8 mouse cellular contexts compared by ENCODE assay signal in the genomic region with DNA sequence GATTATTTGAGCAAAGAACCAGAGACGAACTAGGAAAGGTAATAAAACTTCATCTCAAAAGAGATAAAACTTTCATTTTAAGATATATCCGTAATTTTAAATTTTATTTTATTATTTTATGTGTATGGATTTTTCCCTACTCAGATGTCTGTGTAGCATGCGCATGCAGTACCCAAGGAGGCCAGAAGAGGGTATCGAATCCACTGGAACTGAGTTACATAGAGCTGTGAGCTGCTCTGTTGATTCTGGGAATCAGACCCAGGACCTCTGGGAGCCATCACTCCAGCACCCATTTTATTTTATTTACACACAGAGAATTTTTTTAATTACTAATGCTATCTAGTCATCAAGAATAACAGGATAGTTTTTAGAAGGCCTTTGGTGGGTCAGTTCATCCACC. TPM values are rescaled to one million over a fixed set of nuclear protein-coding genes. Genes with fewer than 3 reads are reported as not detected.
DNase-seq lines count a peak whose midpoint lies in the region; ATAC-seq lines count a peak whose summit lies in the region.

No protein-coding gene starts in this region.

- H3K36me3 ChIP-seq in forebrain, embryonic 14.5 days (ENCODE audit: control insufficient read depth, insufficient read depth, low read length), result no peaks in the 10 kb centered on the region
- no peaks in the 10 kb centered on the region for H3K36me3 ChIP-seq in lung, embryonic 15.5 days
- no peaks in the 10 kb centered on the region for H3K36me3 ChIP-seq in splenic B cell, adult 2 months (ENCODE audit: control insufficient read depth, insufficient read depth, low read length, poor library complexity, severe bottlenecking)

- H3K4me1 ChIP-seq in forebrain, embryonic 14.5 days (ENCODE audit: control insufficient read depth, insufficient read depth, low read length), result peaks cover 31% of the 10 kb centered on the region
- peaks cover 61% of the 10 kb centered on the region for H3K4me1 ChIP-seq in lung, embryonic 15.5 days

- no peak overlapping the region for H3K27ac ChIP-seq in forebrain, embryonic 14.5 days (ENCODE audit: low read depth, low read length)
- peak overlapping the region; percentile 92 for H3K27ac ChIP-seq in lung, embryonic 15.5 days

- 63% methylated on average over 4 of the region's 4 CpGs for WGBS in forebrain, embryonic 14.5 days
- 70% methylated on average over 4 of the region's 4 CpGs for WGBS in lung, embryonic 15.5 days

- peak; percentile 70 for DNase-seq in embryo, embryonic 10 days (ENCODE audit: low spot score)
- DNase-seq in embryo, embryonic 11 days, result no peak
- DNase-seq in right cerebral cortex, postnatal 14 days, result peak; percentile 46
- DNase-seq in right cerebral cortex, adult 18-20 months, result no peak
- DNase-seq in forebrain, embryonic 14.5 days (ENCODE audit: low spot score), result peak; percentile 61
- peak; percentile 58 for DNase-seq in splenic B cell, adult 2 months (ENCODE audit: low read depth, low spot score)
- DNase-seq in left cerebral cortex, postnatal 25 days (ENCODE audit: low spot score in 2 of 2), result no peak

- no peaks in the 10 kb centered on the region for H3K27me3 ChIP-seq in forebrain, embryonic 14.5 days (replicated peaks; ENCODE audit: control insufficient read depth, insufficient read depth, low read length)
- no peaks in the 10 kb centered on the region for H3K27me3 ChIP-seq in lung, embryonic 15.5 days
- H3K27me3 ChIP-seq in splenic B cell, adult 2 months (ENCODE audit: control insufficient read depth, insufficient read depth, low read length, poor library complexity, severe bottlenecking), result no peaks in the 10 kb centered on the region

- no peak for ATAC-seq in forebrain, embryonic 14.5 days
- ATAC-seq in lung, embryonic 15.5 days (ENCODE audit: borderline replicate concordance, extremely low read depth, low FRiP score, low TSS enrichment), result no peak

- no peak overlapping the region for H3K9ac ChIP-seq in forebrain, embryonic 14.5 days (ENCODE audit: low read length)
- H3K9ac ChIP-seq in lung, embryonic 15.5 days, result no peak overlapping the region

- H3K4me3 ChIP-seq in forebrain, embryonic 14.5 days (ENCODE audit: low read depth, low read length), result no peak overlapping the region
- H3K4me3 ChIP-seq in lung, embryonic 15.5 days, result no peak overlapping the region

- intact Hi-C loops in left cerebral cortex, postnatal 25 days (cut with DNase I), result loop anchor here (5.0 kb wide), 1 partner anchor 105 kb away; no protein-coding TSS in a partner anchor

- no peaks in the 10 kb centered on the region for H3K9me3 ChIP-seq in forebrain, embryonic 14.5 days (replicated peaks; ENCODE audit: control insufficient read depth, low read length)
- H3K9me3 ChIP-seq in lung, embryonic 15.5 days, result no peaks in the 10 kb centered on the region

- no peak overlapping the region for H3K4me2 ChIP-seq in forebrain, embryonic 14.5 days (ENCODE audit: low read length)
- no peak overlapping the region for H3K4me2 ChIP-seq in lung, embryonic 15.5 days

RNA-seq across cellular contexts. Expression of a gene that starts 45.9 kb away (rescaled TPM):
- 23.0 and 31.6 TPM in 2 replicates for polyA plus RNA-seq in forebrain, embryonic 14.5 days (2014; fragmentation: Nextera tagmentation; extraction: Ambion mirVana)
- 23.3 and 26.1 TPM in 2 replicates for polyA plus RNA-seq in lung, embryonic 15.5 days (2015; fragmentation: Nextera tagmentation; extraction: Ambion mirVana)
- total RNA-seq in left cerebral cortex, postnatal 25 days (2021), result 100 to 1,000 TPM; 200 to 203 TPM

RNA-seq across cellular contexts. Expression of a gene that starts 46.3 kb away (rescaled TPM):
- polyA plus RNA-seq in forebrain, embryonic 14.5 days (2014; fragmentation: Nextera tagmentation; extraction: Ambion mirVana), result 5.9 and 7.0 TPM in 2 replicates
- polyA plus RNA-seq in lung, embryonic 15.5 days (2015; fragmentation: Nextera tagmentation; extraction: Ambion mirVana), result 5.8 and 6.1 TPM in 2 replicates
- 10 to 100 TPM in 1 of 2 experiments, 1 to 10 TPM in 1; 9.1 to 11.1 TPM for total RNA-seq in left cerebral cortex, postnatal 25 days (2021)

Comparison
In these comparisons a context has a peak if more than half of its experiments do, and no peak if none do; other contexts are left out.
1. DNase-seq: peak in embryo, embryonic 10 days (single experiment), right cerebral cortex, postnatal 14 days (single experiment), forebrain, embryonic 14.5 days (single experiment) and splenic B cell, adult 2 months (single experiment); none in embryo, embryonic 11 days (single experiment), right cerebral cortex, adult 18-20 months (single experiment) and left cerebral cortex, postnatal 25 days (0 of 2).